Mouse (Mus musculus) activated CD4-positive, CD25-positive, alpha-beta regulatory T cell, adult 9 weeks (primary cell): ENCODE data around the gene Atp1b4. TPM values are rescaled to one million over a fixed set of nuclear protein-coding genes. Genes with fewer than 3 reads are reported as not detected.

ENCODE experiments used
- polyA plus RNA-seq: library from polyadenylated mRNA; unstranded; fragments of 100-300 nt; shearing (Covaris generic); gene quantifications from one replicate; pipeline ENCODE4 v1.2.1, GENCODE M21; 2017

Atp1b4 gene
- not detected for polyA plus RNA-seq

GRCm38 (mm10) chrX:38315884-38316283 lies at the start of gene Atp1b4:
TSS of gene Atp1b4 (plus strand) at chrX:38316184.

Other genes starting within 250 kb of the Atp1b4 start
- gene Rhox10, start 249.7 kb upstream of the Atp1b4 start, polyA plus RNA-seq = not detected
- not detected for gene Rhox11, start 231.0 kb upstream of the Atp1b4 start, polyA plus RNA-seq
- gene Rhox12, start 205.3 kb upstream of the Atp1b4 start, polyA plus RNA-seq = not detected
- gene Rhox13, start 195.0 kb upstream of the Atp1b4 start, polyA plus RNA-seq = not detected
- 1.8 TPM for gene Zbtb33, start 126.4 kb upstream of the Atp1b4 start, polyA plus RNA-seq
- 0.98 TPM for gene Tmem255a, start 63.7 kb upstream of the Atp1b4 start, polyA plus RNA-seq
- gene Lamp2, start 140.3 kb downstream of the Atp1b4 start, polyA plus RNA-seq = 71.7 TPM